Mouse (Mus musculus): ENCODE data around the gene Pmm1. TPM values are rescaled to one million over a fixed set of nuclear protein-coding genes. Genes with fewer than 3 reads are reported as not detected.
"Not testable (repeated sequence)": the region's sequence is repeated elsewhere in the genome, so short reads cannot be mapped to it uniquely, and the experiment has no call there.

Pmm1 gene
- total RNA-seq, 1 experiment from 2014 or later = 78.7 TPM

DNA sequence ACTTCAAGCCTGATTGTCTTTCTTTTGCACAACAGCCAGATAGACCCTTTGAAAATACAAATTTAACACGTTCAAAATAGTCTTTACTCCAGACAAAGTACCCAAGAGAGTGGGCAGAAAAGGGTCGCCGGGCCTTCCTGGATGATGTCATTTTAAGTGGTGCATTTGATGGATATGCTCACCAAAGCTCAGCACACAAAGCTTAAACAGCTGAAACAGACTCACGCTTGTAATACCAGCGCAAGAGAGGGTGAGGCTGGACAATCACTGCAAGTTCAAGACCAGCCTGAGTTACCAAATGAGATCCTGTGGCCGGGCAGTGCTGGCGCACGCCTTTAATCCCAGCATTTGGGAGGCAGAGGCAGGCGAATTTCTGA lies 34.3 kb downstream of the Pmm1 start:
- DNase-seq = no peak

DNA sequence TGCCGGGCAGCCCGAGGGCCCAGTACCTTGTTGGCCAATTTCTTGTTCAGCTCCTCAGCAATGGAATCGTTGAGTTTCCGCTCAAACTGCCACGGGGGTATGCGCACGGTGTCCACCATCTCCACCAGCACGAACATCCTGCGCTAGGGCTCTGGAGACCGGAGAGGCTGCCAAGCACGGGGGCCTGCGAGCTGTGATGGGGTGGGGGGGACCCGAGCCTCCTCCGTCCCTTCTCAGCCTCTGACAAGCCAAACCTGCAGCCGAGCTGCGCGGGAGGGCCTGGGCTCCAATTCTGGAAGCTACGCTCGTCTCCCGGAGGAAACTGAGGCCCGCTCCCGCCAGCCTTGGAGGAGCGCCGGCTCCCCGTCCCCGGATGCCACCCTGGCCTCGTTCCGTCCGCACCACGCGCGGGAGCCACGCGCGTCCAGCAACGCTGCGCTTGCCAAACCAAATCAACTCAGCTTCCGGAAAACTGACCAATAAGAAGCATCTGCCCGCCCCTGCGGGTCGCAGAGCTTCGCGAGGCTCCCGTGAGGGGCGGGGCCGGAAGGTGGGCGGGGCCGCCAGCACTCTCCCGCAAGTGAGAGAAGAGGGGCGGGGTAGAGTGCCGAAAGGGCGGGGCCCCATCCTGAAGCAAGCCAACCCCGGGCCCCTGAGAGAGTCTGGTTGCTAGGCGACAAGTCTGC lies 34.8 kb downstream of the Pmm1 start, which contains the start of gene Polr3h:
Gene Polr3h (minus strand): TSS at position 481 of the 686 bp plus-strand sequence.
- peak; percentile 98 for DNase-seq

DNA sequence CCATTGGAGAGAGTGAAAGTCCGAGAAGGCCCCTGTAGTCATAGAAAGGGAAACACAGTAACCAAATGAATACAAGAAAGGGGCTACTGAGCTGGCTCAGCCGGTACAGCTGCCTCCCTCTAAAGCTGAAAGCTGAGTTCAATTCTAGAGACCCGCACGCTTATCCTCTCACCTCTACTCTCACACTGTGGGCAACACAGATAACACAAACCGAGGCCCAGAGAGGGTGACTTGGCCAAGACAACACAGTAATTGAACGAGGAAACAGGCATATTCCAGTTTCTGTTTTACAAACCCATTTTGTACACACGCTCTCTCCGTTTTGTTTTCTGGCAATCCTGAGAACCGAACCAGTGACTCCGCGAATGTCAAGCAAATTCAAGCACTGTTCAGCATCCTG lies 35.8 kb downstream of the Pmm1 start:
- no peak for DNase-seq

DNA sequence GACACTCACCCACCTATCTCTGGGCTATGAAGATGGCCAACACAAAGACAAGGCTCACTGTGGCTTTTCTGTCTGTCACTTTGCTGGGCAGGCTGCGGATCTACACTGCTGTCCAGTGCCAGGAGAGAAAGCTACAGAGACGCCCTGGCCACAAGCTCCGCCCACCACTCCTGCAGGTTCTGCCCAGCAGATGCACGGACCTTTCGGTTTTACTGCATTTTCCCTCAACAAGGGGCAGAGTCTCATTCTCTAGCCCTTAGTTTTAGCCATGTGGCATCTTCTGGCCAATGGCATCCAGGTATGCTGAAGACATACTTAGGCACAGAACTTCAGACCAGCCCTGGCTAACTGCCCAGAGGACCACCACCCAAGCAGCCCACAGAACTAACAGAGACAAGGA lies 39.5 kb downstream of the Pmm1 start:
- no peak for DNase-seq

DNA sequence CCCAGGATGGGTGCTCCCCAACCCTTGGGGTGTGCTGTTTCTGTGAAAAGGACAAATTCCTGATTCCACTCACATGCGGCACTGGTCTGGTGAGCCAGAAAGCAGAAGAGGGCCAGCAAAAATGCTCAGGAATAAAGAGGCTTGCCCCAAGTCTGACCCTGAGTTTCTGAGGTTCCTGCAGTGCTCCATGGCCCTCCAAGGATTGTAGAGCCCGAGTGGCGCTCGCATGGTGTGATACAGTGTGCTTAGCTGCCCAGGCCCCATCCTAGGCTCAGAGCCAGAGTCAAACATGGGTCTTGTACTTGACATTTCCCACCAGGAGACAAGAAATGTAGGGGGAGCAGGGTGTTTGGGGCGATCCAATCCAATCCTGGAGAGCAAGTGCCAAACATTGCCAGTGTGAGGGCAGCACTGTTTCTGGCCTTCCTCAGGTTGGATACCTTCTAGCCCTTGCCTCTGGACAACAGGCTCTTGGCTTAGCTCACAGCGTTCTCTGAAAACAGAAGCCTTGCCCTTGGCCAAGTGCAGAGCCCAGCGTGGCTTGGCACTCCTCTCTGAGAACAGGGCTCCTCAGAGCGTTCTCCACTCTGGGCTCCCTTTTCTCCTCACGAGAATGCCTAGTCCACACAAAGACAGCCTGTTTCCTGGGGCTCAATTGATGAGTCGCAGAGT lies 40.0 kb downstream of the Pmm1 start:
- no peak for DNase-seq

DNA sequence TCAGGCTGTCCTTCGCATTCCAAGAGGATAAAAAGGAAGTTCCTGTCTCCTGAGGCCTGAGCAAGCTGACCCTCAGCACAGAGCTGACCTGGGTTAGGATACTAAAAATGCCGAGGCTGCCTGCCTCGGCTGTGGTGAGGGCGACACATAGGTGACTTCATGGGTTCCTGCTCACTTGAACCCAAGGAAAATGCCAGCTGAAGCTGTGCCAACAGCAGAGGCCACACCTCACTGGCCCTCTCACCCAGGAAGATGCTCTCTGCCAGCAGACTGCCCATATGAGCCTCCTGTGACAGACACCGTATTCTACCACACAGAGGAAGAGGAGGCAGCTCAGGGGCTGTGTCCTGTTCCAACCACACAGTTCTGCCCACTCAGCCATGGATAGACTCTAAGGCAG lies 41.7 kb downstream of the Pmm1 start:
- DNase-seq = no peak

DNA sequence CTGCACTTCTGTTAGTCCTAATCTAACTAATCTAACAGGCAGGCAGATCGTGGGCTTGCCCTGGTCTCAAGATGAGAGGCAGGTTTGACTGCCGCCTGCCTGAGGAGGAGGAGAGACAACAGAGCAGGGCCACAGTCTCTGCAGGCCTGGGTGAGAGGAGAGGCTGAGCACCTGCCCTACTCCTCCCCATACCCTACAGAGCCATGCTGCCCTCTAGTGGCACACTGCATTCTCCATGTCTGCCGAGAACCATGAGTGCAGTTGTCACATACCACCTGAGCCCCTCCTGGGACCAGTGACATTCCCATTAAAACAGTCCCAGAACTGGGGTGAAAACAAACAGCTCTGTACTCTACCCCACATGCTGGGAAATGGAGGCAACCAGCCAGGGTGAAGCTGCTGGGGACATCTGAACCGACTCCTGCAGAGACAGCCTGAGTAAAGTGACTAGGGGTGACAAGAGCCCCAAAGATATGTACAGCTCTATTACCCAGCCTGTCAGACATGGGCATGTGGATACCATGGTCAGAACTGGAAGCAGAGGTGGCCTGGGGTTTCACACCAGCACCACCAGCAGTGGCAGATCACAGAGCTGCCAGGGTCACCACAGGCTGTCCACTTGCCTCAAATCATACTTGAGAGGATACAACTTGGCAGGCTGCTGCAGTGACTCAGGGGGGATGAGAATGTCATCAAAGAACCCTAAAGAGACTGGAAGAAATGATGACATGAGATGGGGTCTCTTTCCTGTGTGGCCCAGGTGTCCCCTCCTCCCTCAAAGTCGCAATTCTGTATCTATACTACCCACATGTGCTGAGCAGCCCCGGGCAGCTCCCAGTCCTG lies 42.9 kb downstream of the Pmm1 start:
- DNase-seq = peak; percentile 88

DNA sequence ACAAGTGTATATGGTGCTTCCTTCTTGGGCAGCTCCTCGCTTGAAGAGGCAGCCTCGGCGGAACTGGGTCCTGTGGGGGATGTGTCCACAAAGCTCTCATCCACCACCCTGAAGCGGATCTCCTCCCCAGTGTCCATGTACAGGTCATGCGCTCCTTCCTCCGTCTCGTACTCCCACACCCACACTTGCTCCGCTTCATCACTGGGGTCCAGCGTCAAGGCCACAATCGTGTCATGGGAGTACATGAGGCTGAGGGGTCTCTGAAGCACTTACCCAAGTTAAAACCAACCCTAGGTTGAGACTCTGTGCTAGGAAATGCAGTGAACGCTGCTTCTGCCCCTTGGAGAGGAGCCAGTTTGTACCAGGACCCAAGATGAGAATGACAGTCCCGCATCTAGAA lies 43.5 kb downstream of the Pmm1 start:
- DNase-seq = no peak

DNA sequence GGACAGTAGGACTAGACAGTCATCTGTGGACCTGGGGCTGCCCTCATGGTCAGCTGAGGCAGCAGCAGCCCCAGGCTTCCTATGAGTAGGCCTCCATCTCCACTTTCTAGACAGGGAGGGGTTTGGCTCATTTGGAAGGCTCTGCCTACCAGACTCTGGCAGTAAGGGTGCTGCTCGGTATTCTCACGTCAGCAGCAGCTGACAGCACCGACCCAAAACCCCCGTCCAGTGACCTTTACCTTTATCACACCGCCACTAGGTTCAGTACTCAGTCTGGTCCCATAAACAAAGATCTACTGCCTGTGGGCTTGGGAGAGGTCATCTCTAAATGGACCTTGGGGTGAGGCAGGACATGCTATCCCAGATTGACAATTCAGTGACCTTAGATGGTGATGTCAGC lies 45.1 kb downstream of the Pmm1 start:
- no peak for DNase-seq

DNA sequence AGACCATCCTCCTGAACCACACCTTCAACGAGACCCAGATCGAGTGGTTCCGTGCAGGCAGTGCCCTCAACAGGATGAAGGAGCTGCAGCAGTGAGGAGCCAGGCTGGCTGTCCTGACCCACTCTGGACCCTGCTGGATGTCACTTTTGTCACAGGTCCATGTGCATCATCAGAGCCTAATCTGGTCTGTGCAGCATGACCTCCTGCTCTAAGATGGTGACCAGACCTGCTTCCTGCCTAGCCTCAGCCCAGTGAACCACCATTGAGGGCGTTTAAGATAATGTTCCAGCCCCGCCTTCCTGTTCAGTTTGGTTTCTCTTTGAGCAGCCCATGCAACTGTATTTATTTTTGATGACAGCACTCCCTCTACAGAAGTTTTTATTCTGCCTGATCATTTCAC lies 46.1 kb downstream of the Pmm1 start:
- DNase-seq = no peak

DNA sequence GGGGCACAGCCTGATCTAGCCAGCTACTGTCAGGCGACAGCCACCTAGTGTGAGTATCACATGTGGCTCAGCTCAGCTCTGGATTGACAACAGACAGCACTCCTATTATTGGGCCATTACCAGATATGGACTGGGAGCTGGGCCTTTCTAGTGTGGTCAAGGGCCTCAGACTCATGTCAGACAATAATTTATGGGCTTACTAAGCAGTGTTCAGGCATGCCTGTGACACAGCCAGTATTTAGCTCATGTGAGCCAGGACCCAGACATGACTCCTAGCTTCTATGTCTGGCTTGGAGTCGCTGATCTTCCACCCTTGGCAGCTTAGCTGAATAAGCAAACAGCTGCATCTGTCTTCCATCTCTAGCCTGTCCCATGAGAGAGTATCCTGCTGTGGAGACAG lies 48.2 kb downstream of the Pmm1 start:
- peak; percentile 34 for DNase-seq

DNA sequence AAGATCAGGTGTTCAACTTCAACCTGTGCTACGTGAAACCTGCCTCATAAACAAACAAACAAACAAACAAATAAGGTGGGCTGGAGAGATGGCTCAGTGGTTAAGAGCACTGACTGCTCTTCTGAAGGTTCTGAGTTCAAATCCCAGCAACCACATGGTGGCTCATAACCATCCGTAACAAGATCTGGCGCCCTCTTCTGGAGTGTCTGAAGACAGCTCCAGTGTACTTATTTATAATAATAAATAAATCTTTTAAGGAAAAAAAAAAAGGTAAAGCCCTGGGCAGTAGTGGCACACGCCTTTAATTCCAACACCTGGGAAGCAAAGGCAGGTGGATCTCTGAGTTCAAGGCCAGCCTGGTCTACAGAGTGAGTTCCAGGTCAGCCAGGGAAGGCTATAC lies 52.0 kb downstream of the Pmm1 start:
- not testable (repeated sequence) for DNase-seq

DNA sequence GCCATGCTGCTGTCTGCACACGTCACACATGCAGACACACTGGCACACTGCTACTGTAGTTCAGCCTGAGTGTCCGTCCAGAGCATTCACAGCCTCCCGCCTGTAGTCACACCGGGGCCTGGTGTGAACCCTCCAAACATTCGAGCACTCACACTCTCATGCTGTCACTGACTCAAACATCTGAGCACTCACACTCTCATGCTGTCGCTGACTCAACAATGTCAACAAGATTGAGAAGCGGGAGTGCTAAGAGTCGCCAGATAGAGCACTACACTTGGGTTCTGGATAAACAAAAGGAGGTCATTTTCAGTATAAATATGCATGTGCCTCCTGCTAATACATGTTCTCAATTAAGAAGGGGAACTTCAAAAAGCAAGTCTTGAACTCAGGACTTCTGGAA lies 52.8 kb downstream of the Pmm1 start:
- no peak for DNase-seq

DNA sequence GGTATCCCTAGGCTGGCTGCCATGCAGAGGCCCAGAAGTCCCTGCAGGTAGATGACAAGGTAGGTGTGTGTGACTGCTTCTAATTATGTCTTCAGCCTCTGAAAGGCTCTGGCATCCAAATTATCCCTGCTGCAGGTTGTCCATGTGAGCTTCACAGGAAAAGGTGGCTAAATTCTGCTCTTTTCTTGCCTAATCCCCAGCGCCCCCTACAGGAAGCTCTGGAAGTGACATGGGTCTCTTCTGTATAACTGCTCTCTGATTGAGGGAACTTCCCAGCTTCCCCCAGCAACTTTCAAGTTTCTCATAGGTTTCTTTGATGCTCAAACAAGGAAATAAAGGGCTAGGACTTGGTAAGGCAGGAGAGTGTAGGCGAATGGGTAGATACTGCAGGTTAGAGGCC lies 55.8 kb downstream of the Pmm1 start:
- DNase-seq = peak; percentile 88

Other genes with a start within 250 kb of the Pmm1 start
- 73.8 and 81.9 TPM in 2 replicates for gene Zc3h7b, start 215.9 kb downstream of the Pmm1 start, total RNA-seq (2021)
- 61.7 and 61.8 TPM in 2 replicates for gene Rangap1, start 215.4 kb downstream of the Pmm1 start, total RNA-seq (2021)
- 71.4 and 98.5 TPM in 2 replicates for gene Tef, start 158.5 kb downstream of the Pmm1 start, total RNA-seq (2021)
- 124 and 147 TPM in 2 replicates for gene Tob2, start 102.1 kb downstream of the Pmm1 start, total RNA-seq (2021)
- 63.4 and 65.5 TPM in 2 replicates for gene Phf5a, start 89.0 kb downstream of the Pmm1 start, total RNA-seq (2021)
- 2,377 and 2,604 TPM in 2 replicates for gene Aco2, start 88.6 kb downstream of the Pmm1 start, total RNA-seq (2021)
- 18.7 and 23.0 TPM in 2 replicates for gene Polr3h, start 34.7 kb downstream of the Pmm1 start, total RNA-seq (2021)
- gene Csdc2, start 24.2 kb downstream of the Pmm1 start, total RNA-seq (2021) = 15.7 and 17.3 TPM in 2 replicates
- not detected in 2 replicates for gene 1700029P11Rik, start 19.6 kb upstream of the Pmm1 start, total RNA-seq (2021)
- gene Xrcc6, start 26.9 kb upstream of the Pmm1 start, total RNA-seq (2021) = 120 and 140 TPM in 2 replicates
- 68.4 and 74.8 TPM in 2 replicates for gene Desi1, start 72.9 kb upstream of the Pmm1 start, total RNA-seq (2021)
- gene Snu13, start 86.7 kb upstream of the Pmm1 start, total RNA-seq (2021) = 79.0 and 82.3 TPM in 2 replicates
- not detected in 2 replicates for gene 4930407I10Rik, start 98.2 kb upstream of the Pmm1 start, total RNA-seq (2021)
- gene Mei1, start 109.1 kb upstream of the Pmm1 start, total RNA-seq (2021) = 1.8 and 2.1 TPM in 2 replicates
- 6.6 and 12.1 TPM in 2 replicates for gene Ccdc134, start 167.0 kb upstream of the Pmm1 start, total RNA-seq (2021)
- gene Srebf2, start 186.3 kb upstream of the Pmm1 start, total RNA-seq (2021) = 46.9 and 49.2 TPM in 2 replicates

All from adrenal gland, postnatal 14 days (tissue).